Mouse (Mus musculus): Measurements from ENCODE around the gene Bsn.

The Bsn gene

DNA sequence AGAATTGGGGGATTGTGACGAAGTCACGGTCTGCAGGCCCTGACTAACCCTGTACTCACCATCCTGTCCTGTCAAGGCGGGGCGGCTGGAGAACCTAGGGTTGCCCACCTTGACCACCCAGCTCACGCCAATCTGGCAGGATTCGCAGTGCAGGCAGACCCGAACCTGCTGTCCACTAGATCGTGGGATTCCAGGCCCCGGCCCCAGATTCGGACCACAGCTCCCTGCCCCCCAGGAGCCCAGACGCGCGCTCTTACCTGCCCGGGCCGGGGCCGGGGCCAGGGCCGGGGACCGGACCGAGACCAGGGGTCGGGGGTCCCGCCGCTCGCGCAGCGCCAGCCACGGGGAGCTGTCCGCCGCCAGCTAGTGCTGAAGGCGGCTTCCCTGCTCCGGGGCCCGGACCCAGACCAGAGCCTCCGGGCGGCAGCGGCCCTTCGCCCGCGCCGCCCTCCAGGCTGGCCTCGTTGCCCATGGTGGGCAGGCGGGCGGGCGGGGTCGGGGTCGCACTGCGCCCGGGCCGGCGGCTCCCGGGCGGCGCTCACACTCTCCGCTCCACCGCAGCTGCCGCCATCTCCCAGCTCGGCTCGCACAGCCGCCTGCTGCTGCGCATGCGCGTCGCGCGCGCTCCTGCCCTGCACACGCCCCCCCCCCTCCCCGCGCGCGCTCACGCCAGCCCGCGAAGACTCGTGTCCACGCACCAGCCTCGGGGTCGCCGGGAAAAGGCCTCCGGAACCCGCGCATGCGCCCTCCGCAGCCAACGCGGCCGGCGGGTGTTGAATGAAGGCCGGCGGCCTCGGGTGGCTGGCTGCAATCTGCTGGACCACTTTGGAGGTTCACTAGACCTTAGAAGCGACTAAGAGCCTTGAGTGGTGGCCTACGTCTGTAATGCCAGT is at the start of gene Bsn:
Gene Bsn (minus strand): TSS at position 598 of the 893 bp plus-strand sequence.
- peak in 1 of 2 experiments; percentile 38 for DNase-seq (ENCODE audit: low spot score in 2 of 2)

DNA sequence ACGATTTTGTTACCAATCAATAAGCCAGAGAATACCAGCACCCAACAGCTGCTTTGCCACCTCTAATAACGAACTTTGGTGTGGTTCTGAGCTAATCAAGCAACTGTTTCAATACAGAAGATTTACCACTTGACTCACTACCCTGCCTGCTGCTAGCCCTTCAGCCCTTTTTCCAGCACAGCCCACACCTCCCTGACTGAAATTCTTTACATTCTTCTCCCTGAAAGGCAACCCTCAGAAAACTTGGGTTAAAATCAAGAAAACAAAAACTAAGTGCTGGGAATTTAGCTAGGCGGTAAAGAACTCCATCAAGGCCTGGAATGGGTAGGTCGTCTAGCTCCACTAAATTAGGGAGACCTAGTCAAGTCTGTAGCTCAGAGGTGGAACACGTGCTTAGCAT is 49.8 kb upstream of the Bsn start:
- DNase-seq (ENCODE audit: low spot score in 2 of 2), result no peak

DNA sequence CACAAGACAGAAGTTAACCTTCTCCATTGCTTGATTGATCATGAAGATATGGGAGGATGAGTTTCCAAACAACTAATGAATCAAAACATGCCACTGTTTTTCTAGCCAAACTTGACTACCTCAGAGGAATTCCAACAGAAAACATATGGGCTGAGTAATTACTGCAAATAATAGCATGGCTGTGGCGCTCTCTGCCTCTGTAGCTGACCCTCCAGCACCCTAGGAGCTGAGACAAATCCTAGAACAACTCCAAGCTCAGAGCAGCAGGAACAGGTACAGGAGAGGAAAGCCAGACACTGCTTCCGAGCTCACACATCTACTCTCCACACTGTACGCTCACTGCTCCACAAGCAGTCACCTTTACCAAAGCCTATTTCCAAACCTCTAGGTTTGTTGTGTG is 48.6 kb upstream of the Bsn start:
- no peak for DNase-seq (ENCODE audit: low spot score in 2 of 2)

DNA sequence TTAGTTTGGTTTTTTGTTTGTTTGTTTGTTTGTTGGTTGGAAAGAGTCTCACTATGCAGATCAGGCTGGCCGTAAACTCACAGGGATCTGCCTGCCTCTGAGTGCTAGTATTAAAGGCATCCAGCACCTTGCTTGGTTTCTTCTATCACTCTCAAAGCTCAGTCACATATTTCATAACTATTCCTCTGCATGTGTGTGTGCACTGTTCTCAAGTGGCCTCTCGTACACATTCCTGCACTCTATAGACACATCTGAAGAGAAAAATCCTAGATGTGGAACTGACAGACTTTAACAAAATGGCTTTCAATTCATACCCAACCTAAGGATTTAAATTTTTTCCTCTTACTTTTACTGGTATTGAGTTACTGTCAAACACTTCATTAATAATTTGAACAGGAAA is 48.2 kb upstream of the Bsn start:
- DNase-seq (ENCODE audit: low spot score in 2 of 2), result no peak

DNA sequence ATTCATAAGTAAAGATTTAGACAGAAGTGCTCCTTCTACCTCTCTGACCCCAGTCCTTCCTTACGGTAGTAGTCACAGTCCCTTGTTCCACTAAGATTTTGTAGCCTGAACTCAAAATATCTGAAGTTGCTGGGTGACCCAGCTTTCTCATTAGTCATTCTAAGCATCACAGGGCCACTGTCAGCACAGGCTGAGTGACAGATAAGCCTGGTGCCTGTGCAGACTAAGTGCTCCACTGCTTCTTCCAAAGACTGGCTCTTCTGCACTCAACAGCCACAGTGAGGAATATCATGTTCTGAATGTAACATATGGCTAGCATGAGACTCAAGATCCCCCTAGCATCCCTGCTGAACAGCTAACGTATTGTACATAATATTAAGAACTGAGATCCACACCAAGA is 44.5 kb upstream of the Bsn start:
- DNase-seq (ENCODE audit: low spot score in 2 of 2), result no peak

DNA sequence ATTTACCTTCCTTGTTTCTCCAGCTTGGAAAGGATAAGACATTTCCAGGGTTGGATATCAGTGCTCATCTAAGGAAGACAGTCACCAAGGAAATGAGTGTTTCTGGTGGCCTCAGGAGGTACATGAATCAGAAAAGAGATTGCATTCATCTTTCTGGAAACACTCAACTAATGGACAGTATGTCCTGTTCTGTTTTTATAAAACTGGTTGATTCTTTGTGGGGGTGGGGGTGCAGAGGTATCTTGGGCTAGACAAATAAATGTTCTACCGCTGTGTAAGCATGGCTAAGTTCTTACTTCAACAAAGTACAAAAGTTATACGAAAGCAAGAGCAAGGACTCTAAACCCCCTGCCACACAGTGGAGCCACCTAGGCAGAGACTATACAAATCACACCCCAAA is 42.7 kb upstream of the Bsn start:
- DNase-seq (ENCODE audit: low spot score in 2 of 2), result no peak

DNA sequence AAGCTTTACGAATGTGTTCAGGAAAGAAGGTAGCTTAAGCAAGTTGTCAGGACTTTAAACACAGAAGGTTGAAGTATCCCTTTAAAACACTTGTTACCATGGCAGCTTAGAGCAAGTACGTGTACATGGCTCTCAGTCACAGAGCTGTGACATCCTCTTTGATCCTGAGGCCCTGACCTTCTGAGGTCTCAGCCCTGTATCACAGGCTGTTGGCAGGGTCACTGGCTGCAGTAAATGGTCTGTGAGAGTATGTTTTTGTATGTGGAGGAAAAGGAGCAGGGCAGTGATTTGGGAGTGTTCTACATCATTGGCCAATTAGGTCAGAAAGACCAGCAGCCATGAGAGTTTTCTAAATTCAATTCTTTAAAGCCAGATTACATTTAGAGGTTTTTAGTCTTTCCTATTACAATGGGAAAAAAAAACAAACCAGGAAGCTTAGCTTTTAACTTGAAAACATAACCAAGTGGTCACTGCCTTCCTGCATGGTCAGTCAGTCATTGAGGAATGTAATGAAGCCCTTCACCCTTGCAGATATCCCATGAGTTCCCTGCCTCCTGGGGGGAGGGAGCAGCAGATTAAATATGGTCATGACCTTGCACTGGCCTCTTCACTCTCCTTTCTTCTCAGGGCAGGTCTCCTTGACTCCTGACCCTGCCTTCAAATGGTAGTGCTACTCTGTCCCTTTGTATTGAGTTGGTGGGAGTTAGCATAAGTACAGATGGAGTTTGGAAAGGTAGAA is 37.9 kb upstream of the Bsn start:
- no peak for DNase-seq (ENCODE audit: low spot score in 2 of 2)

DNA sequence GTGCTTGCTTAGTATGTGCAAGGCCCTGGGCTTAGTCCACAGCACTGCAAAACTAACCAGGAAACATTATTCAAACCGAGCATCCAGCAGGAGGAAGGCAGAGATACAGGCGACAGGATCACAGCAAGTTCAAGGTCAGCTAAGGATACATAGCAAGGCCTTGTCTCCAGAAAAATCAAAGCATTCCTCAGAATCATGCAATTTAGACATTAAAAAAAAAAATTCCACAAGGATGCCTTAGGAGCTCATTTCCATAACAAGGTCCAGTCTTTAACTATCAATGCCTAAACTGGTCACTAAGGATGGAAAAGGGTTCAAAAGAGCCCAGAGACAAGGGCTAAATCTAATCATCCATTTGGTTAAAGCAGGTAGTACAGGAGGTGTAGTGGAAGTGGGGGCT is 35.0 kb upstream of the Bsn start:
- no peak for DNase-seq (ENCODE audit: low spot score in 2 of 2)

DNA sequence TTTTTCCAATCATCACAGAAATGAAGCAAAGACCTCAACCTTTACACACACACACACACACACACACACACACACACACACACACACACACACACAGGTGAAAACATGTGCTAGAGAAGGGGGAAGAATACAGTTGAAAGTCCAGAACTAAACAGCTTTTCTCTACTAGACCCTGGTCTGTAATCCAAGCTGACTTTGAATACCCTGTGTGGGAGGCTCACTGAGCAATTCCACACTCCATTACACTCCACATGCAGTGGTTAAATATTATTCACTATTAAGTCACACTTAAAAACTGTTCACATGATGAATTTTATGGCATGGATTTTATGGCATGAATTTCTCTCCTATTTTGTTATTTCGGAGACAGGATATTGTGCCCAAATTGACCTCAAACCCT is 33.4 kb upstream of the Bsn start:
- no peak for DNase-seq (ENCODE audit: low spot score in 2 of 2)

DNA sequence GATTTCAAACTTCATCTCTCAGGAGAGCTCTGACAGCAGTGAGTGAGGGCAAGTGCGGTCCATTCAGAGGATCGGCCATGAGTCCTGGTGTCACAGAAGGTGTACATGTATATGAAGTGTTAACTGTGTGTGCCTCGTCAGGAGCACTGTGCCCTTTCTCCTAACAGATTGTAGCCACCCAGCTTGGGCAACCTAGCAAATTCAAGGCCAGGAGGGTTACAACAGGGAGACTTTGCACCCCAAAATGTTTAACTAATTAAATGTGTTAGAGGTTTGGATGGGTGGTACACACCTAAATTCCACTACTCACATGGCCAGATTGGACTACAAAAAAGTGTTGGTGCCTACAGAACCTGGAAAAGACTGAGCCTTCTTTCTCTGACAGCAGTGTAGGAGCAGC is 31.4 kb upstream of the Bsn start:
- no peak for DNase-seq (ENCODE audit: low spot score in 2 of 2)

DNA sequence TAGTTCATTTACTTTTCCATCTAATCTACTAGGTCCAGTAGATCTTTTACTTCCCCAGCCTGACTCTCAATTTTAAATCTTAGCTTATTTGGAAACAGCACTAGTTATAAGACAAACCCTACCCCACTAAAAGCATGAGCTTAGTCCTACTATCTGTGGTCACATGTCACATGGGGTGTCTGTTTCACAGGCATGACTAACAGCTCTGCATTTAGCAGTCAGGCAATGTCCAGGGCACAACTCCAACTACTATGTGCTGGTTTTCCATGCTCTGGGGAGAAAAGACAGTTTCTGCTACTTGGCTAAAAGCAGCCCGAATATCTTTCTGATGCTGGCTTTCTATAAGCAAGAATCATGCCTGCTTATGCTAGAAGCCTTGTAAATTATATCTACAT is 30.2 kb upstream of the Bsn start:
- no peak for DNase-seq (ENCODE audit: low spot score in 2 of 2)

DNA sequence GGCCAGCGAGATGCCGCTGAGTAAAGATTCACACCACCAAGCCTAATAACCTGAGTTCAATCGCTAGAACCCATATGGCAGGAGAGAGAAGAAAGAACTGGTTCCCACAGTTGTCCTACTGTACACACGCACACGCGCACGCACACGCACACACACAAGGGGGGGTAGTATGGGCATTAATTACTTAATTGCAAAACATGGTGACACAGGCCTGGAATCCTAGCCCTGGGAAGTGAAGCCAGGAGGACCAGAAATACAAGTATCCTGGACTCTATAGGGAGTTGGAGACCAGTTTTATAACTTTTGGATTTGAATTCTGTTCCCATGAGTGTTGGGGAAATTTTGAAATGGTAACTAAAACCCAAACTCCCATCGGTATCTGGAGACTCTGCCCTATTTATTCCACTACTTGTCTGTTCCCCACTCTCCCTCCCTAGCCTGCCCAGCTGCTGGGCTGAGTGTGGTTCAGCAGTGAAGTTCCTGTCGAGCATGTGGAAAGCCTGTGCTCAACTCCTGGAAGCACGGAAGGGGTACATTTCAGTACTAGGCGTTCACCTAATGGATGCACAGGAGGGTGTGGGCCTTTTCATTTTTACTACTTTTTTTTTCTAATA is 29.7 kb upstream of the Bsn start:
- no peak for DNase-seq (ENCODE audit: low spot score in 2 of 2)

DNA sequence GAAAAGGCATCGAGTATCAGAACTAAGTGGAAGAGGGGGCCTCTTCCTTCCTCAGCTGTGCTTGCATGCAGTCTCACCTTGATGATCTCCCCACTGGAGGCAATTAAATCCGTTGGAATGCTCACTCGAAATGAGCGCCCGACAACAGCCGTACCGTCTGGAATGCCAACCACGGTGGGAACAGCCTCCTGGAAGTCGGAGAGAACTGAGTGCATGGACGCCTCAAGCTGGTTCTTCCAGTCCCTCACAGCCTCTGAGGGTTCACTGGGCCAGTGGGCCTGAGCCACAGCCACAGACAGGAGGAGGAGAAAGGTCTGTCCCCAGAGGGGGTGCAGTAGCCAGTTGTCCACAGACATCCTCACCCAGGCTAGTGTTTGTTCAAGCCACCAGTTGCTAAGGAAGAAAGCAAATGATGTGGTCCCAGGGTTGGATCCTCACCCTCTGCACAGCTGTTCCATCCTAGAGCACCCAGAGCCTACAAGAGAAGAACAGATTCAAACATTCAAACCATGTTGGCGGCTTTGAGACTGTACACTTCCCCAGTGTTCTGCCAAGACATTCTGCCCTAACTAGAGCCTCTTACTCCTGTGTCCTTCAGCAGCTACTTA is 27.9 kb upstream of the Bsn start:
- DNase-seq (ENCODE audit: low spot score in 2 of 2), result no peak

DNA sequence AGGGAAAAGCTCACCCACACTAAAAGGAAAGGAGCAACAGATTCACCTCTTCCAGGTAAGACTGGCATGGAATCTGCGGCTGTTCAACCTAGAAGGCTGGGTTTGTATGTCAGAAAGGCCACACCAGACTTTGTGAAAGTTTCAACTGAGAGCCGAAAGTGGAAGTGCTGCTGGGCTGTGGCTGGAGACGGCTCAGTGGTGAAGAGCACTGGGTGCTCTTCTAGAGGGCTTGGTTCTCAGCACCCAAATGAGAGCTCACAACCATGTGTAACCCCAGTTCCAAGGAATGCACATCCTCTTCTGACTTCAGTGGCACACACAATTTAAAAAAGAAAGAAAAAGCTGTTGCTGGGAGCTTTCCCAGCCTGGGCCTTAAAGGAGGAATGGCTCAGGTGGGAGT is 27.2 kb upstream of the Bsn start:
- no peak for DNase-seq (ENCODE audit: low spot score in 2 of 2)

DNA sequence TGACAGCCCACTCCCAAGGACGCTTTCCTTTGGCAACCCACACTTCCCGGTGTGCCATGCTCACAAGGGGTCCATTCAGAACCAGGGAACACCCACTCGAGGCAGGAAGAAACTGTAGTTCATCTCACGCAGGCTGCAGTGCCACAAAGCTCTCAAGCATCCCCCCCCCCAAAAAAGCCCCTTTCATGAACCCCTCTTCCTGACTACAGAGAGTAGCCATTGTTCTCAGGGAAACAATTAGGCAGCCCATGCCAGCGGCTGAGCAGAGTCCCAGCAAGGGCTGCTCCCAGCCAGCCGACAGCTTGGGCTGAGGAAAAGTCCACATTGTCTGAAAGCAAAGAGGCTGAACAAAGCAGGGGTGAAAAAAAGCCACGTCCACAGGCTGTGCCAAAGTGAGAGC is 22.9 kb upstream of the Bsn start:
- DNase-seq (ENCODE audit: low spot score in 2 of 2), result no peak

DNA sequence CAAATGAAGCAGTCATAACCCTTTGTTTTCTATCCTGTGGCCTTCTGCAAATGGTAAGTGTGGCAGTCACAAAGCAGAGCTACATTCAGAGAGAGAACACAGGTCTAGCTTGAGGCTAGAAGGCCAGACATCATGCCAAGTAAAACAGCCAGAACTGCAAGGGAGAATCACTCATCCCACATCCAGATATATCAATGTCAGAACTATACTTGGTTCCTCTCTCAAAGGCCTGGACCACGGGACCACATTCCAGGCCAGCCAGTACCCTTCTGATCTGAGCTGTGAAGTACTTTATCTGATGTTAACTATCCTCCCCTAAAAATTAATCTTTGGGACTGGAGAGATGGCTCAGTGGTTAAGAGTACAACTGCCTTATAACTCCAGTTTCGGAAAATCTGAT is 22.2 kb upstream of the Bsn start:
- no peak for DNase-seq (ENCODE audit: low spot score in 2 of 2)

DNA sequence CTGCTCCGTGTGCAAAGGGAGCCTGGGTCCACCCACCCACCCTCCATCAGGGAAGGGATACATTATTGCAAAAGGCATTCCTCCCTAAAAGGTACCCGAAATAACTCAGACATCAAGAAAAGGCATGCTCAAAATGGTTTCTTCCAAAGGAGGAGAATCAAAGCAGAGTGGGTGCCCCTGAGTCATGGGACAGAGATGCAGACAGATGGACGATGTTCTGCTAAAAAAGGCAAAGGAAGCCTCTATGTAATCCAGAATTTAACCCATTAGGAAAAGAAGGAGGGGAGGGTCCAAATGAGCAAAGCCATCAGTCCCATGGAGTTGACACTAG is 15.4 kb upstream of the Bsn start:
- DNase-seq (ENCODE audit: low spot score in 2 of 2), result no peak

DNA sequence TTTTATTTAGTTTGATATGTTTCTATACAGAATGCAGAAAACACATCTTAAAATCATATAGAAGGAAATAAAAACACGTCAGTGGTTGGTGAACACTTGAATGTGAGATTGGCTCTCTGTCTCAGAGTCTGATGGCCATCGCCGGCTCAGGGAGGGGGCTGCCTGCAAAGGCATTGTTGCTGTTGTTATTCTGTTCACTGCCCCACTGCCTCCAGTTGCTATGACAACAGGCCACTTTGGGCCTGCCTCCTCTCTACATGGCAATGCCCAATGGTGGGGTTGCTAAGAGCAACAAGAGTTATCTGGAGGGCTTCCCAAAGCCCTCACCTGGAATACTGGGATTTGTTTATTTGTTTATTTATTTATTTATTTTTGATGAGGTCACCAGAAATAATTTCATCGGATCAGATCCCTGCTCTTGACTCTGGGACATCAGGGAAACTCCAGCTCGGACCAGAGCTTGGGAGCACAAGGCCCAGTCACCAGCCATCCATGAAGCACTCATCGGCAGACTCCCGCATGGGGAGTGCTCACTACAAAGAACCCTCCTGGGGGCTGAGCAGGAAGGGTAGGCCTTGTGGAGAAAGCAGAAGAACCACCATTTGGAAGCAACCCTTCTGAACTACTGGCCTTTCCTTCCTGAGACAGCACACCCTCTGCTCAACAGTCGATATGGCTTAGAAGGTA is 14.8 kb upstream of the Bsn start:
- DNase-seq (ENCODE audit: low spot score in 2 of 2), result no peak

DNA sequence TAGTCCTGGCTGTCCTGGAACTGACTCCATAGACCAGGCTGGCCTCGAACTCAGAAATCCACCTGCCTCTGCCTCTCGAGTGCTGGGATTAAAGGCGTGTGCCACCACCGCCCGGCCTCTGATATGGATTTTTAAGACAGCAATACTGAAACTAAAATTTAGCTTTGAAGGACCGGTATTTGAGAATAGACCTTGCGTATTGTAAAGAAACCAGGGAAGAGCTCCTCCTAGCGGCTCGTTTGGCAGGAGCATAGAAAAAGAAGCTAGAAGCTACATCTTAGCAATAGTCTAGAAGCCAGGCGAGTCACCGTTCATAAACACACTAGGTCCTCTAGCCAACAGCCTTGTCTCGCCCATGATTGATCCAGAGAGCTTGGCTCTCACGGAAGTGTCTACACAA is 12.8 kb upstream of the Bsn start:
- peak; percentile 48 to 50 for DNase-seq (ENCODE audit: low spot score in 2 of 2)

DNA sequence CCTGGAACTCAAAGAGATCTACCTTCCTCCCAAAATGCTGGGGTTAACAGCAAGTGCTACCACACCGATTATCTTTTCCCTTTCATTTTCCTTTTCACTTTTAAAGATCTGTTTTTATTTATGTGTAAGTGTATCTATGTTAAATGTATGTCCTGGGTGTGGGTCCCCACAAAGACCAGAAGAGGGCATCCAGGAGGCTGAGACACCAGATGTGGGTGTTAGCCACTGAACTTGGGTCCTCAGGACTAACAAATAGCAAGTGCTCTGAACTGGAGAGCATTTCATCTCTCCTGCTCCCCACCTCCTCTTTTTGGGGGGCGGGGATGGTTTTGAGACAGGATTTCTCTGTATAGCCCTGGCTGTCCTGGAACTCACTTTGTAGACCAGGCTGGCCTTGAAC is 12.0 kb upstream of the Bsn start:
- DNase-seq (ENCODE audit: low spot score in 2 of 2), result no peak

DNA sequence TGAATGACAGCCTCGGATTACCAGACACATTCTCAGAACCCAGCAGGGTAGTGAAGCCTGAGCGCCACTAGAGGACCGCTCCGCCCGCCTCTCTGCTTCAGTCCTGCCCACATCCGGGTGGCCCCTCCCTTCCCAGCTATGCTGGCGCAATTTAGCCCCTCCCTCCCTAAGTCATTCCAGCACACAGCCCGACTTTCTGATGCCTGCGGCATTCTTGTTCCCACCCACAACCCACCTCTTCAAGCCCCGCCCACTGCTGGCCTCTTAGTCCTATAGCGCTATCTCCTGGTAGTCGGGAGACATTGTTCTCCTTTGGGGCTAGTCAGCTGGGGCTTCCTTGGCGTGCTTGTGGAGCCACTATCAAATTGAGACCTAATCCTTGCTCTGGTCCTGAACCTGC is 11.0 kb upstream of the Bsn start:
- peak; percentile 84 to 91 for DNase-seq (ENCODE audit: low spot score in 2 of 2)

DNA sequence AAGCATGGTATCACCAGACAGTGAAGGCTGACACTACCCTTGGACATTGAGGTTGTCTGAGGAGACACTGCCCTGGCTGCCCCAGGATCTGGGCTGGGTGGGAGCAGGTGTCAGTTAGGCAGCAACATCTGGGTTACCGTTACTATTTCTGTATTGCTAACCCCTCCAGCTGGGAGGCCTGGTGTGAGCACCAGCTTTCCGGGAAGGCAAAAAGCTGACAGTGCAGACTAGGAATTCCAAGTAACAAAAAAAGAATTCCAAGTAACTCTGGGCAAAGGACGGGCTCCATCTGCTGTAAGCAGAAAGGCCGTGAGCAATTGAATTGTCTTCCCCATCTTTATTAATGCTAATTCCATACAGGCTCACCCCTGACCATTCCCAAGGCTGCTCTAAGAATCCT is 8.4 kb upstream of the Bsn start:
- DNase-seq (ENCODE audit: low spot score in 2 of 2), result no peak

Data from urinary bladder, adult 18-20 months (tissue).